Mouse (Mus musculus) E14TG2a.4 (cell line): Measurements from ENCODE around the gene Tmem135.
"Not testable (repeated sequence)": the region's sequence is repeated elsewhere in the genome, so short reads cannot be mapped to it uniquely, and the experiment has no call there.

Experiments
- H3K27me3 ChIP-seq: 2 replicates; pipeline ENCODE4 v1.6.1; 2014; ENCODE audit warnings: low read length, control low read depth; ENCODE audit not compliant: insufficient read depth
- H3K36me3 ChIP-seq: 2 replicates; pipeline ENCODE4 v1.6.1; 2014; ENCODE audit warnings: low read length, control low read depth; ENCODE audit not compliant: insufficient read depth
- H3K4me1 ChIP-seq: replicated peaks from 2 replicates; pipeline ENCODE4 v1.6.1; 2014; ENCODE audit warnings: low read depth, low read length, control low read depth
- H3K4me3 ChIP-seq: replicated peaks from 2 replicates; pipeline ENCODE4 v1.5.1; 2014; ENCODE audit warnings: mild to moderate bottlenecking, low read length
- H3K9me3 ChIP-seq: 2 replicates; pipeline ENCODE4 v1.6.1; 2014; ENCODE audit warnings: low read length, control low read depth
- CTCF ChIP-seq: conservative IDR thresholded peaks from 2 replicates; pipeline ENCODE4 v1.5.1; 2014; ENCODE audit warnings: low read length
- NANOG ChIP-seq: IDR thresholded peaks from 2 replicates; pipeline ENCODE4 v1.6.1; 2014; ENCODE audit warnings: borderline replicate concordance, low read length, mixed read lengths
- POU5F1 ChIP-seq: IDR thresholded peaks from 2 replicates; pipeline ENCODE4 v1.6.1; 2014; ENCODE audit warnings: low read length, borderline replicate concordance

Gene Tmem135

GRCm38 (mm10) chr7:89282664-89283063, 121.4 kb downstream of the Tmem135 start:
- Histone ChIP-seq H3K4me1 (no peaks in the 10 kb centered on the region), H3K4me3 (no peak overlapping the region), H3K36me3 (peaks cover 19% of the 10 kb centered on the region), H3K9me3 (peaks cover 44% of the 10 kb centered on the region), H3K27me3 (no peaks in the 10 kb centered on the region)
- TF ChIP-seq POU5F1 (no peak), CTCF (no peak), NANOG (no peak)

- not testable (repeated sequence) for H3K4me3 ChIP-seq, H3K27me3 ChIP-seq, H3K4me1 ChIP-seq
- peaks cover 48% of the 10 kb centered on the region for H3K9me3 ChIP-seq
- peaks cover 28% of the 10 kb centered on the region for H3K36me3 ChIP-seq
These were observed 133.6 kb downstream of the Tmem135 start for GRCm38 (mm10) chr7:89270438-89270837.

- TF ChIP-seq NANOG (no peak), POU5F1 (no peak), CTCF (no peak)
- Histone ChIP-seq H3K27me3 (no peaks in the 10 kb centered on the region), H3K9me3 (peaks cover 48% of the 10 kb centered on the region), H3K36me3 (peaks cover 28% of the 10 kb centered on the region), H3K4me3 (no peak overlapping the region), H3K4me1 (no peaks in the 10 kb centered on the region)
These were observed 134.2 kb downstream of the Tmem135 start for GRCm38 (mm10) chr7:89269826-89270225.

- Histone ChIP-seq H3K9me3 (peaks cover 36% of the 10 kb centered on the region), H3K4me3 (no peak overlapping the region), H3K4me1 (no peaks in the 10 kb centered on the region), H3K27me3 (no peaks in the 10 kb centered on the region), H3K36me3 (peaks cover 24% of the 10 kb centered on the region)
- TF ChIP-seq POU5F1 (no peak), CTCF (no peak), NANOG (no peak)
These were observed 136.5 kb downstream of the Tmem135 start for GRCm38 (mm10) chr7:89267542-89267941.

GRCm38 (mm10) chr7:89266017-89266760, 137.8 kb downstream of the Tmem135 start:
- Histone ChIP-seq H3K9me3 (peaks cover 23% of the 10 kb centered on the region), H3K27me3 (no peaks in the 10 kb centered on the region), H3K36me3 (peaks cover 12% of the 10 kb centered on the region), H3K4me3 (no peak overlapping the region), H3K4me1 (no peaks in the 10 kb centered on the region)
- TF ChIP-seq CTCF, result no peak
- TF ChIP-seq POU5F1, result no peak
- no peak for TF ChIP-seq NANOG

GRCm38 (mm10) chr7:89260966-89261365, 143.1 kb downstream of the Tmem135 start:
- no peaks in the 10 kb centered on the region for H3K9me3 ChIP-seq
- TF ChIP-seq CTCF, result no peak
- TF ChIP-seq NANOG, result no peak
- TF ChIP-seq POU5F1, result no peak
- no peaks in the 10 kb centered on the region for H3K4me1 ChIP-seq
- H3K36me3 ChIP-seq, result no peaks in the 10 kb centered on the region
- H3K4me3 ChIP-seq, result no peak overlapping the region
- H3K27me3 ChIP-seq, result no peaks in the 10 kb centered on the region

GRCm38 (mm10) chr7:89258832-89259231, 145.2 kb downstream of the Tmem135 start:
- Histone ChIP-seq H3K4me1 (no peaks in the 10 kb centered on the region), H3K4me3 (no peak overlapping the region), H3K9me3 (no peaks in the 10 kb centered on the region), H3K27me3 (no peaks in the 10 kb centered on the region), H3K36me3 (no peaks in the 10 kb centered on the region)
- TF ChIP-seq CTCF (no peak), NANOG (no peak), POU5F1 (no peak)

GRCm38 (mm10) chr7:89257871-89258502, 146.0 kb downstream of the Tmem135 start:
- Histone ChIP-seq H3K36me3 (no peaks in the 10 kb centered on the region), H3K9me3 (no peaks in the 10 kb centered on the region), H3K4me1 (no peaks in the 10 kb centered on the region), H3K4me3 (no peak overlapping the region), H3K27me3 (no peaks in the 10 kb centered on the region)
- no peak for TF ChIP-seq CTCF
- no peak for TF ChIP-seq NANOG
- TF ChIP-seq POU5F1, result no peak
